Mouse (Mus musculus): Measurements from ENCODE around the gene Tex14. TPM values are rescaled to one million over a fixed set of nuclear protein-coding genes. Genes with fewer than 3 reads are reported as not detected.

The Tex14 gene
- polyA plus RNA-seq, 1 experiment: 0.98 TPM

DNA sequence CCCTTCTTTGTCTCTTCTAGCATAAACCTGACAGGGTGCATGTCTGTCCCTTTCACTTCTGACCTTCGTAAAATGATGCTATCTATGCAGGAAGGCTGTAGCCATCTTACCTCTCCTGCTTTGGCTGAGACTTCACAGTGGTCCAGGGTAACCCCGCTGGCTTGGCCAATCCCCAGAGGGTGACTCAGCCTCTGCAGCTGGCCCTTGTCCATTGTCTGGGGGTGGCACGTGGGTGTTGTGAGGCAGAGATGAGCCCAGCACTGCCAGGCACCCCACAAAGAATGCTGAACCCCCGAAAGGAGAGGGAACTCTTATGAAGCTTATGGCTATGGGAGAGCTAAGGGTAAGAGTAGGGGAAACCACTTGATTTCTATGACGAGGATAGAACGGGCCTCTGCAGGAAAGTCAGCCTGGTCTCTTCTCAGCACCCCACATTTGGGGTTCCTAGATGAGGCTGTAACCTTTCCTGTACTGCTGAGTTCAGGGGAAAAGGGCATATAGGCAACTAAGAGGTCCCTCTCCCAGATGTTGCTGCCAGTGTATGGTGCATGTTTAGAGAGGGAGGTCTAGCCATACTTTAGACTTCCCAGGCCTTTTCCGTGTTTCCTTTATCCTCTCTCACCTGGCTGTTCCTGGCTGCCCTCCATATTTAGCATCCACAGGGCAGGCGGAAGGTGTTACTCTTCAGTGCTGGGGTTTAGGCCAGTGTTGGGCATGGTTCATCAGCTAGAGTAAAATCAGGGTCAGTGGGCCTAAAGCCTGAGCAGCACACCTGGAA, 177.3 kb downstream of the Tex14 start:
- peak; percentile 71 to 72 for DNase-seq
- H3K4me3 ChIP-seq (replicated peaks; ENCODE audit: insufficient read depth, low read depth, low read length): peak overlapping the region; percentile 27
- 25% methylated on average over 8 of the region's 8 CpGs for WGBS

DNA sequence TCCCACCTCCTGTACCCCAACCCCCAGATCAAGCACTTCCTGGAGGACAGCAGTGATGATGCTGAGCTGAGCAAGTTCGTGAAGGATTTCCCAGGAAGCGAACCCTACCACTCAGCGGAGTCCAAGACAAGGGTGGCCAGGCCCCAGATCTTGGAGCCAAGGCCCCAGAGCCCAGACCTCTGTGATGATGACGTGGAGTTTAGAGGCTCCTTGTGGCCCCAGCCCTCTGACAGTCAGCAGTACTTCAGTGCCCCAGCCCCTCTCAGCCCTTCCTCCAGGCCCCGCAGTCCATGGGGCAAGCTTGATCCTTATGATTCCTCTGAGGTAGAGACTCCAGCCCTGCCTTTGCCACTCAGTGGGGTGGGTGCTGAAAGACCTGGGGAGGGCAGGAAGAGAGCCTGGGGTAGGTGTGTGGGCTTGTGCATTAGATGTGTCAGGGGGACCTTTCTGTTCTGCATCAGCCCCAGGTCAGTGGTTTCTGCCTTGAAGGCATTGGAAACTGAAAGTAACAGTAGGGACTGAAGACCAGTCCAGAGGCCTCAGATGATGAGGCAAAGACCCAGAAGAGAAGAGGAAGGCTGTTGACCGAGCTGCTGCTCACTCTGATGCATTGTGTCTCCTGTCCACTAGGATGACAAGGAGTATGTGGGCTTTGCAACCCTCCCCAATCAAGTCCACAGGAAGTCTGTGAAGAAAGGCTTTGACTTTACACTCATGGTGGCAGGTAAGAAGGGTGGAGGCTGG, 178.6 kb downstream of the Tex14 start:
- TF ChIP-seq POLR2A (IDR thresholded peaks at IDR 0.05; ENCODE audit: borderline replicate concordance, insufficient read depth, low read length) (no peak), CTCF (IDR thresholded peaks at IDR 0.05; ENCODE audit: borderline replicate concordance, insufficient read depth, low read depth, low read length) (no peak)
- Histone ChIP-seq H3K4me3 (replicated peaks; ENCODE audit: insufficient read depth, low read depth, low read length) (peak overlapping the region; percentile 6), H3K27me3 (ENCODE audit: control insufficient read depth, insufficient read depth, low read length) (no peaks in the 10 kb centered on the region), H3K4me1 (ENCODE audit: control insufficient read depth, insufficient read depth, low read length) (peaks cover 31% of the 10 kb centered on the region), H3K27ac (ENCODE audit: insufficient read depth, low read length) (peak overlapping the region; percentile 62; the same call in 1 of the 2 replicates)
- DNase-seq: no peak
- WGBS: 84% methylated on average over 6 of the region's 6 CpGs

More for the DNA sequence above, 177.3 kb downstream of the Tex14 start:
- Histone ChIP-seq H3K4me1 (ENCODE audit: control insufficient read depth, insufficient read depth, low read length) (peaks cover 38% of the 10 kb centered on the region), H3K27me3 (ENCODE audit: control insufficient read depth, insufficient read depth, low read length) (no peaks in the 10 kb centered on the region), H3K27ac (ENCODE audit: insufficient read depth, low read length) (peak overlapping the region; percentile 81)
- TF ChIP-seq POLR2A (IDR thresholded peaks at IDR 0.05; ENCODE audit: borderline replicate concordance, insufficient read depth, low read length) (0 out of 2 replicates have a peak, but pooled peaks have one; percentile 1), CTCF (IDR thresholded peaks at IDR 0.05; ENCODE audit: borderline replicate concordance, insufficient read depth, low read depth, low read length) (no peak)

DNA sequence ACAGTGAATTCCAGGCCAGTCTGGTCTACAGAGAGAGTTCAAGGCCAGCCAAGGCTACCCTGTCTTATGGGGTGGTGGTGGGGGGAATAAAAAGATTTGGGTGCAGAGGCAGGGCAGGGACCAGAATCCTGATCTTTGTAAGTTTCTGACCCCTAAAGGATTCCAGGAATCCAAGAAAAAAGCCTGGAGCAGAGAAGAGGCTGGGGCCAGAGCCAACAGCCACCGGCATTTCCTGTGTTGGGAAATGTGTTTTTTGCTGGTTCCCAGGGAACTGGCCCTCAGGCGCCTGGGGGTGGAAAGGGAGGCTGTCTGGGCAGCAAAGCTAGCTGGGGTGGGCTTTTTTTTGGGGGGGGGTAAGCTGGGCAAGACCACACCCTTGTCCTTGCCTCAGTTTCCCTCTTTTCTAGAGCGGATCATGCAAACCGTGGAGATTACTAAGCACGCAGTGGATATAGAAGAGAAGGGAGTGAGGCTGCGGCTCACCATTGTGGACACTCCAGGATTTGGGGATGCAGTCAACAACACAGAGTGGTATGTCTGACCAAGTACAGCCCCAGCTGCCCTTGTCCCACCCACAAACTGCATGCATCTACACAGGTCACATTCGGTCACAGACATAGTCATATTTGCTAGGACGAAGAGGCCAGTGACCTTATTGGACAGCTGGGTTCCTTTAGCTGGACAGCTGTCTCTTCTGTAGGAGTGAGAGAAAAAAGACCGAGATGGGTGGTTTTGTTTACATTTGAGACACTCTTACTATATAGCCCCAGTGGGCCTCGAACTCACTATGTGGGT, 180.0 kb downstream of the Tex14 start:
- WGBS: 83% methylated on average over 10 of the region's 10 CpGs
- Histone ChIP-seq H3K4me1 (ENCODE audit: control insufficient read depth, insufficient read depth, low read length) (peaks cover 34% of the 10 kb centered on the region), H3K4me3 (replicated peaks; ENCODE audit: insufficient read depth, low read depth, low read length) (no peak overlapping the region), H3K27ac (ENCODE audit: insufficient read depth, low read length) (0 out of 2 replicates have a peak overlapping the region, but pooled peaks have one; percentile 62), H3K27me3 (ENCODE audit: control insufficient read depth, insufficient read depth, low read length) (no peaks in the 10 kb centered on the region)
- no peak for DNase-seq
- TF ChIP-seq POLR2A (IDR thresholded peaks at IDR 0.05; ENCODE audit: borderline replicate concordance, insufficient read depth, low read length) (no peak), CTCF (IDR thresholded peaks at IDR 0.05; ENCODE audit: borderline replicate concordance, insufficient read depth, low read depth, low read length) (no peak)

DNA sequence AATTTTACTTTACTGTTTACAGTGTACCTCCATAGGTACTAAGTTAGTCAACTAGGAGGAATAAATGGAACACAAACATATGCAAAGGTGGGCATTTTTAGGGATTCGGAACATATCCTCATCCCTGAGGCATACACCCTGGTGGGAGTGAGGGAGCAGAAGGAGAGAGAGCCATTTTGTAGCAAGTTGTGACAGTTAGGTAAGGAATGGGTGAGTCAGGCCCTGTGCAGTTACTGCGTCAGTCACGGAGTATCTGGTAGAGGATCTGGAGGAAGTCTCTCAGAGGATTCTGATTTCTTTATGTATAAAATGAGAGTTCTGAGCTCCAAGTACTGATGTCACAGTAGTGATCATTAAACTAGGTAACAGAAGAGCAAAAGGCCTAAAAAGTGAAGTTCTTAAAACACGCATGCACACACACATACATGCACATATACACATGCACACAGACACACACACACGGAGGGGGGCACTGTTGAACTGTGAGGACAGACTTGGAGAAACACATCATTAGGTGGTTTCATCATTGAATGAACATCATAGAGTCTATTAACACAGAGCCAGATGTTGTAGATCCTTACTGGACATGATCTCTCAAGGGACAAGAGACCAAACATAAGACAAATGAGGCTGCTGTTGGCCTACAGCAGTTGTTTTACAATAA, 182.5 kb downstream of the Tex14 start:
- Histone ChIP-seq H3K4me3 (replicated peaks; ENCODE audit: insufficient read depth, low read depth, low read length) (no peak overlapping the region), H3K4me1 (ENCODE audit: control insufficient read depth, insufficient read depth, low read length) (peaks cover 15% of the 10 kb centered on the region), H3K27me3 (ENCODE audit: control insufficient read depth, insufficient read depth, low read length) (no peaks in the 10 kb centered on the region), H3K27ac (ENCODE audit: insufficient read depth, low read length) (no peak overlapping the region)
- no peak for DNase-seq
- WGBS: 94% methylated on average over 5 of the region's 5 CpGs
- TF ChIP-seq CTCF (IDR thresholded peaks at IDR 0.05; ENCODE audit: borderline replicate concordance, insufficient read depth, low read depth, low read length) (no peak), POLR2A (IDR thresholded peaks at IDR 0.05; ENCODE audit: borderline replicate concordance, insufficient read depth, low read length) (no peak)

DNA sequence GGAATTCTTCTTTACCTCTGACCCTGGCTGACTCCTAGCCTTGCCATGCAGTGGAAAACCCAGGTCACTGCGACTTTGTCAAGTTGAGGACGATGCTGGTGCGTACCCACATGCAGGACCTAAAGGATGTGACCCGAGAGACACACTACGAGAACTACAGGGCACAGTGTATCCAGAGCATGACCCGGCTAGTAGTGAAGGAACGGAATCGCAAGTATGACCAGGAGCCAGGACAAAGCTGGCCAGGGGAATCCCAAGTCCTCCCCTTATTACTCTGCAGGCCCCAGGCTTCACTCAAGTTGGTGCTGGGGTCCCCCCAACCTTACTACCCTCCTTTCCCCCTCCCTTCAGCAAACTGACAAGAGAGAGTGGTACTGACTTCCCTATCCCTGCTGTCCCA, 184.7 kb downstream of the Tex14 start:
- H3K4me3 ChIP-seq (replicated peaks; ENCODE audit: insufficient read depth, low read depth, low read length): no peak overlapping the region
- WGBS: 80% methylated on average over 8 of the region's 8 CpGs
- H3K27me3 ChIP-seq (ENCODE audit: control insufficient read depth, insufficient read depth, low read length): no peaks in the 10 kb centered on the region
- TF ChIP-seq CTCF (IDR thresholded peaks at IDR 0.05; ENCODE audit: borderline replicate concordance, insufficient read depth, low read depth, low read length) (no peak), POLR2A (IDR thresholded peaks at IDR 0.05; ENCODE audit: borderline replicate concordance, insufficient read depth, low read length) (no peak)
- no peak overlapping the region for H3K27ac ChIP-seq (ENCODE audit: insufficient read depth, low read length)
- no peak for DNase-seq
- H3K4me1 ChIP-seq (ENCODE audit: control insufficient read depth, insufficient read depth, low read length): peaks cover 16% of the 10 kb centered on the region

DNA sequence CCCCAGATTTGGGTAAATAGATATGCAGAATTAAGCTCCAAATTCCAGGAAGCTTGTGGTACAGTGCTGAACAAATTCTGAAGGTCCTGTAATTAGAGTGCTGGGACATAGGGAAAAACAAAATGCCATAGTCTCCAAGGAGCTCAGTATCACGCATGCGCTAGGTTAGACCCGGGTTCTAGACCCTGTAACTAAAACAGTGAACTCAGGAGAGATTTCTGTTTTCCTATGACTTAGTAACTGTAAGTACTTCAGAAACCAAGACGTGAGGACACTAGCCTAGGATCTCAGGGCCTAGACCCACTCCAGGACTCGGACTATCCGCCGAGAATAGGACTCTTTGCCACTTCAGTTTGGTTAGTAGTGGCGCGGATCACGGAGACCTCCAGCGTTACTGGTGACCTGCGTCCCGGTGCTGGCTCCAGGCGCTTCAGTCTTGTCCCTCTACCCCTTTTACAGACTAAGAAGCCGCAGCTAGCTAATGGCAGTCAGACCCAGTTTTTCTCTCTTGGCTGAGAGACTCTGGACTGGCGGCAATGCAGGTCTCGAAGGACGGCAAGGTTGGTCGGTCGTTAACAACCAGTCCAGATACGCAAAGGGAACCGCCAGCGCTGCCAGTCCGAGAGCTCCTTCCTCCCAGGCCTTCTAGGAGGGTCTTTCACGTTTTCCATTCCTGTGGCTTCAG, 186.1 kb downstream of the Tex14 start:
- TF ChIP-seq CTCF (IDR thresholded peaks at IDR 0.05; ENCODE audit: borderline replicate concordance, insufficient read depth, low read depth, low read length): no peak
- TF ChIP-seq POLR2A (IDR thresholded peaks at IDR 0.05; ENCODE audit: borderline replicate concordance, insufficient read depth, low read length): no peak
- Histone ChIP-seq H3K4me3 (replicated peaks; ENCODE audit: insufficient read depth, low read depth, low read length) (peak overlapping the region; percentile 83), H3K27me3 (ENCODE audit: control insufficient read depth, insufficient read depth, low read length) (no peaks in the 10 kb centered on the region), H3K27ac (ENCODE audit: insufficient read depth, low read length) (peak overlapping the region; percentile 48), H3K4me1 (ENCODE audit: control insufficient read depth, insufficient read depth, low read length) (peaks cover 16% of the 10 kb centered on the region)
- under 1% methylated on average over 25 of the region's 25 CpGs for WGBS
- DNase-seq: peak; percentile 55 to 71
